Mouse (Mus musculus): ENCODE data around the gene Vnn1.

Vnn1 gene

GRCm38 (mm10) chr10:23894601-23895349, at the start of gene Vnn1:
TSS of gene Vnn1 (plus strand) at chr10:23894688.
- no peak for DNase-seq (ENCODE audit: extremely low read depth, insufficient read length, low spot score)

GRCm38 (mm10) chr10:23851228-23851912, 43.1 kb upstream of the Vnn1 start, which contains the start of gene Vnn3:
TSS of gene Vnn3 (plus strand) at chr10:23851462.
- no peak for DNase-seq (ENCODE audit: extremely low read depth, insufficient read length, low spot score)

DNA sequence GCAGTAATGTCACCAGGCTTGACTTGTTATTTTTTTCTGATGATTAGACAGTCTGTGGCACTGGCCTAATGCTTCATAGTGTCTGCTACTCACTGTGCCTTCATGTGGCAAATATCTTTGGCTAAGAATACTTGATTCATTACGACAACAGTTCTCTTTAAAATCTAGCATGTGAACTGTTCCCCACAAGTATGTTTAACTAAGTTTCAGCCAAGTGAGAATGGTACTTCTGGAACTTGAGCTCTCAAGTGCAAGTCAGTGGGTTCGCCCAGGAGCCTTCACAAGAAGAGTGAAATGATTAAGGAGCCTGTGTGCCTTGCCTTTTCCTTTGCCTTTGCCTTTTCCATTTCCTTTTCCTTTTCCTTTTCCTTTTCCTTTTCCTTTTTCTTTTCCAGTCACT, 42.4 kb upstream of the Vnn1 start:
- no peak for DNase-seq (ENCODE audit: extremely low read depth, insufficient read length, low spot score)

GRCm38 (mm10) chr10:23864362-23865312, 29.9 kb upstream of the Vnn1 start:
- no peak for DNase-seq (ENCODE audit: extremely low read depth, insufficient read length, low spot score)

DNA sequence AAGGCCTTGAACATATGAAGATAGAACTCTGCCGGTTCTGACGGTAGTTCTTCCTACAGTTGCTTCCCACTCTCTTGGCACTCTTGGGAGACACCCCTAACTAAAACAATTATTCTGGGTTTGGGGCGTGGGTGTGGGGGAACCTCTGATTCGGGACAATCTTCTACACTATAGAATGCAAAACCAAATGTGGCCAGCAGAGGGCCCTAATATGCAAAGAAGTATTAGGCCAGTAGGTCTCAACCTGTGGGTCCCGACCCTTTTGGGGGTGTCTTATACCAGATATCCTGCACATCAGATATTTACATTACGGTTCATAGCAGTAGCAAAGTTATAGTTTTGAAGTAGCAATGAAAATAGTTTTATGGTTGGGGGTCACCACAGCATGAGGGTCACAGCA, 13.8 kb upstream of the Vnn1 start:
- DNase-seq (ENCODE audit: extremely low read depth, insufficient read length, low spot score), result no peak

- DNase-seq (ENCODE audit: extremely low read depth, insufficient read length, low spot score), result no peak
These were observed 9.6 kb upstream of the Vnn1 start for GRCm38 (mm10) chr10:23884910-23885309.

DNA sequence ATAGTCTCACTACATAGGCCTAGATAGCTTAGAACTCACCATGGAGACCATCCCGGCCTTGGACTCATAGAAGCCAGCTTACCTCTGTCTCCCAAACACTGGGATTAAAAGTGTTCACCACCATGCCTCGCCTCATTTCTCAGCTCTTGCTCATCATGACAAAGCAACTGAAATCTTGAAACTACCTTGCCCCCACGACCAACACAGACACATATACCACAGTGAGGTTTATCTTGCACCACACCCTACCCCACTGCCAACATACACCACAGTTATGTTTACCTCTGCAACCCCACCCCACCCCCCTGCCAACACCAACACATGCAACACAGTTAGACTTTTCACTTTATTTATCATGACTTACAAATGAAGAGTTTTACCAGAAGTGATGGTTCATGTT, 8.4 kb upstream of the Vnn1 start:
- DNase-seq (ENCODE audit: extremely low read depth, insufficient read length, low spot score), result no peak

DNA sequence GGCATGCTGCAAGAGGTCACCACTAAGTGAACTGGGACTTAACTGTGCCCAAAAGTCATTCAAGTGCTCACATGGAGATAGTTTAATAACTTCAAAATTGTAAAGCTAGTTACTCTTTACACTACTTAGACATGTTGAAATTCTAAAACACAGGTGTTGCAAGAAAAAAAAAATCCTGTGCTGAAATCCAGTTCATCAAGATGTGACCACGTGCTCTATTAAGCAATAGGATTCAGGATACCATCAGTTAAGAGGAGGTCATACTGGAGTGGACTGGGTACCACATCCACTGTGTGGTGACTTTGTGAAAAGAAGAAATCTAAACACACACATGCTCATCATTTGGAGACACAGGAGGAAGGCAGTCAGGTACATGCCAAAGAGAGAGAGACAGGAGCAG, 1.5 kb upstream of the Vnn1 start:
- no peak for DNase-seq (ENCODE audit: extremely low read depth, insufficient read length, low spot score)

DNA sequence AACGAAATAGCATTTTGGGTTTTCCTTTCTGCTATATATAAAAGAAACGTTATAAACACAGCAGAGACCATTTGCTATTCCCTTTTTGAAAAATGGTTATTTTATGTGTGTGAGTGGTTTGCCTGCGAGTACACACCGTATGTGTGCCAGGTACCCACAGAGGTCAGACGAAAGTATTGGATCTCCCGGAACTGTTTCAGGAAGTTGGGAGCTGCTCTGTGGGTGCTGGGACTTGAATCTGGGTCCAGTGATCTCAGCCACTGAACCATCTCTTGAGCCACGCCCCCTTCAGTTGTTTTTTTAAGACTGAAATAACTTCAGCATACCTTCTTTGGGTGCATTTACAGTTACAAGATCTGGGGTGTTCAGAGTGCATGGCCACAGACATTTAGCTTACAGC, 888 bp downstream of the Vnn1 start:
- no peak for DNase-seq (ENCODE audit: extremely low read depth, insufficient read length, low spot score)

- no peak for DNase-seq (ENCODE audit: extremely low read depth, insufficient read length, low spot score)
These were observed 6.6 kb downstream of the Vnn1 start for GRCm38 (mm10) chr10:23901119-23901518.

- DNase-seq (ENCODE audit: extremely low read depth, insufficient read length, low spot score), result no peak
These were observed 11.2 kb downstream of the Vnn1 start for GRCm38 (mm10) chr10:23905661-23906060.

GRCm38 (mm10) chr10:23920056-23920455, 25.6 kb downstream of the Vnn1 start, which contains the start of gene Taar1:
TSS of gene Taar1 (plus strand) at chr10:23920356.
- no peak for DNase-seq (ENCODE audit: extremely low read depth, insufficient read length, low spot score)

GRCm38 (mm10) chr10:23922468-23922867, 28.0 kb downstream of the Vnn1 start:
- DNase-seq (ENCODE audit: extremely low read depth, insufficient read length, low spot score), result no peak

- DNase-seq (ENCODE audit: extremely low read depth, insufficient read length, low spot score), result no peak
These were observed 29.5 kb downstream of the Vnn1 start for GRCm38 (mm10) chr10:23923941-23924340.

DNA sequence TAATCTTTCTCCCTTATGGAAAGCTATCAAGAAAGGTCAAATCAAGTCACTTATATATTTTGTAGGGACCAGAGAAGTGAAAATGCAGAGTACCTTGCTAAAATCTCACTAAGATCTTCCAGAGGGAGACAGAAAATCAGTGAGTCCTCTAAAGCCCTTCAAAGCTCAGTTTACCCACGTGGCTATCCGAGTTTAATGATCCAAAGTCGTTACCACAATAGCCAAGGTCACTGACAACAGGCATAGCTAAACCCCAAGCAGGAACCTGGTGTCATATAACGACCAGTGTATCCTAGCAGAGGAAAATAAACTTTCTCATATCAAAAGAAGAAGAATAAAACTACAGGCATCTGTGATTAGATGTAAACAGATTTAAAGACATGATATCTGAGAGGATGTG, 43.1 kb downstream of the Vnn1 start:
- DNase-seq (ENCODE audit: extremely low read depth, insufficient read length, low spot score), result no peak

DNA sequence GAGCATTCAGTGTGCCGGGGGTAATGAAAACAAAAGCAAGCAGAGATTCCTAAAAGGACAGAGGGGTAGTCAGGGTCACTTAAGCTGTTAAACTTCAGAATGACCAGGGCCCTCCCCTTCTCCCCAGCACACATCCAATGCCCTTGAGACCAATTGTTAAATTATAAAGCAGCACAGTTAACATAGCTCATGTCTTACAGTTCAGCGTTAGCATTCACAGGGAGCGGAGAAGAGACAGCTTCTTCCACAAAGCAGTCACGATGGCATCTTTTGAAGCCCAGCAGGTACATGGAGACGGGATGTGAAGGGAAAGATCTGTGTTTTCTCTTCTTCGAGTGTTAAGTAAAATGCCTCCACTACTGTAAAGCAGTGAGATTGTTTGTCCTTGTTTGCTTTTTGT, 43.8 kb downstream of the Vnn1 start, which contains the start of gene Taar2:
TSS of gene Taar2 (plus strand) at position 261 of the 400 bp plus-strand sequence.
- DNase-seq (ENCODE audit: extremely low read depth, insufficient read length, low spot score), result no peak

DNA sequence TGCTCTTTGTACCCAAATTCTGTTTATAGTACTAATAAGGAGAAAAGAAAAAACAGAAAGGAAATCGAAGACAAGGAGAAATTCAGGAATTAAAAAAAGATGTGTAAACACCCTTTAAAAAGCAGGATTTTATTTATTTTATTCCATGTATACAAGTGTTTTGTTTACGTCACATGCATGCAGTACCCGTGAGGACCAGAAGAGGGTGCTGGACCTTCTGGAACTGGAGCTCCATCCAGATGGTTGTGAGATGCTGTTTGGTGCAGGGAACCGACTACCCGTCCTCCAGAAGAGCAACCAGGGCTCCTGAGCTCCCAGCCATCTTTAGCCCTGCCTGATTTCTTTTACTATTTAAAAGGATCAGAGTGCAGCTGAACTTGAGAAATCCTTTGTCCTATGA, 48.0 kb downstream of the Vnn1 start:
- DNase-seq (ENCODE audit: extremely low read depth, insufficient read length, low spot score), result no peak

DNA sequence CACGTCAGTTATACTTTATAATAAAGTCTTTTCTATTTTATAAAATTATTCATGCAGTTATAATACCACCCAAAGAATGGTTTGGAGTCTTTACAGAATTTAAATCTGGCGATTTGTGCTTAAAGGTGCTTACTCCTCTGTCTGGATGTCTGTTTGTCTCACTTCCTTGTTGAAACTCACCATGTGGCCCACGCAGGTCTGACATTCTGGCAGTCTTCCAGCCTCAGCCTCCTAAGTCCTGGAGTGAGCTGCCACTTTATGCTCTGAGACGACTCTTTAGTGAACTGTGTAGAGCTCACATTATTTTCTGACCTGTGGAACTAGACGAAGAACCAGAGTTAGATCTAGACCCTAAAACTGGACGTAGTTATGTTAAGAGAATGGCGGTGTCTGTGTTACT, 53.5 kb downstream of the Vnn1 start:
- no peak for DNase-seq (ENCODE audit: extremely low read depth, insufficient read length, low spot score)

DNA sequence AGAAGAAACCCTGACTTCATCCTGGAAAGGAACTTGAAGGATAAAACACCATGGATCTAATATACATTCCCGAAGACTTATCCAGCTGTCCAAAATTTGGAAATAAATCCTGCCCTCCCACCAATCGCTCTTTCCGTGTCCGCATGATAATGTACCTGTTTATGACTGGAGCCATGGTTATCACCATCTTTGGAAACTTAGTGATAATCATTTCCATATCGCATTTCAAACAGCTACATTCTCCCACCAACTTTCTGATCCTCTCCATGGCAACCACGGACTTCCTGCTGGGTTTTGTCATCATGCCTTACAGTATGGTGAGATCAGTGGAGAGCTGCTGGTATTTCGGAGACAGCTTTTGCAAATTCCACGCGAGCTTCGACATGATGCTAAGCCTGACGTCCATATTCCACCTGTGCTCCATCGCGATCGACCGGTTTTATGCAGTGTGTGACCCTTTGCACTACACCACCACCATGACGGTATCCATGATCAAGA, 55.1 kb downstream of the Vnn1 start, which contains the start of gene Taar3:
TSS of gene Taar3 (plus strand) at position 51 of the 498 bp plus-strand sequence.
- no peak for DNase-seq (ENCODE audit: extremely low read depth, insufficient read length, low spot score)

GRCm38 (mm10) chr10:23951714-23952113, 57.2 kb downstream of the Vnn1 start:
- DNase-seq (ENCODE audit: extremely low read depth, insufficient read length, low spot score), result no peak
